Mouse (Mus musculus): ENCODE measurements around the gene Efcab8.

Efcab8 gene

GRCm38 (mm10) chr2:153827171-153827830, 47.6 kb downstream of the Efcab8 start:
- DNase-seq = no peak

GRCm38 (mm10) chr2:153828704-153829103, 49.0 kb downstream of the Efcab8 start:
- DNase-seq = no peak

GRCm38 (mm10) chr2:153833291-153833690, 53.6 kb downstream of the Efcab8 start:
- DNase-seq = no peak

- DNase-seq = no peak
These were observed 63.1 kb downstream of the Efcab8 start for GRCm38 (mm10) chr2:153842854-153843253.

GRCm38 (mm10) chr2:153848389-153848788, 68.7 kb downstream of the Efcab8 start:
- DNase-seq = no peak

GRCm38 (mm10) chr2:153850351-153851029, 70.8 kb downstream of the Efcab8 start:
- DNase-seq = no peak

GRCm38 (mm10) chr2:153851030-153851360, 71.3 kb downstream of the Efcab8 start:
- peak; percentile 64 for DNase-seq

GRCm38 (mm10) chr2:153853544-153853943, 73.8 kb downstream of the Efcab8 start:
- DNase-seq = no peak

- no peak for DNase-seq
These were observed 79.8 kb downstream of the Efcab8 start for GRCm38 (mm10) chr2:153859581-153859980.

GRCm38 (mm10) chr2:153860315-153860714, 80.6 kb downstream of the Efcab8 start:
- DNase-seq = no peak

GRCm38 (mm10) chr2:153860715-153861114, 81.0 kb downstream of the Efcab8 start:
- DNase-seq = no peak

GRCm38 (mm10) chr2:153861960-153862359, 82.2 kb downstream of the Efcab8 start:
- DNase-seq = no peak

GRCm38 (mm10) chr2:153870984-153871383, 91.3 kb downstream of the Efcab8 start, which contains the start of gene Sun5:
TSS of gene Sun5 (minus strand) at chr2:153871084.
- DNase-seq = no peak

- no peak for DNase-seq
These were observed 95.0 kb downstream of the Efcab8 start, which contains the start of gene Bpifb2 for GRCm38 (mm10) chr2:153874745-153875144. TSS of gene Bpifb2 (plus strand) at chr2:153875045.
